Mouse (Mus musculus) forebrain, embryonic 16.5 days (tissue): Measurements from ENCODE around the gene Riiad1. TPM values are rescaled to one million over a fixed set of nuclear protein-coding genes. Genes with fewer than 3 reads are reported as not detected.

Source experiments
- ATAC-seq: fragments of 200-750 bp; cut with Nextera tagmentation; 2 replicates; pipeline ENCODE4 v1.8.0; 2017; ENCODE audit warnings: mild to moderate bottlenecking, moderate library complexity
- H3K27ac ChIP-seq: fragments of 300-500 bp; sonication (generic); 2 replicates; pipeline ENCODE4 v1.5.1; 2014; ENCODE audit warnings: low read length, control low read depth
- H3K27me3 ChIP-seq: fragments of 300-500 bp; sonication (generic); replicated peaks from 2 replicates; pipeline ENCODE4 v1.6.1; 2014; ENCODE audit warnings: low read length; ENCODE audit not compliant: control insufficient read depth, insufficient read depth
- H3K36me3 ChIP-seq: fragments of 300-500 bp; sonication (generic); 2 replicates; pipeline ENCODE4 v1.6.1; 2014; ENCODE audit not compliant: control insufficient read depth, insufficient read depth
- H3K4me1 ChIP-seq: fragments of 300-500 bp; sonication (generic); replicated peaks from 2 replicates; pipeline ENCODE4 v1.6.1; 2014; ENCODE audit warnings: low read length; ENCODE audit not compliant: control insufficient read depth, insufficient read depth
- H3K4me2 ChIP-seq: fragments of 300-500 bp; sonication (generic); 2 replicates; pipeline ENCODE4 v1.6.1; 2014; ENCODE audit warnings: mild to moderate bottlenecking, low read length, control low read depth
- H3K4me3 ChIP-seq: fragments of 300-500 bp; sonication (generic); replicated peaks from 2 replicates; pipeline ENCODE4 v1.5.1; 2014; ENCODE audit warnings: mild to moderate bottlenecking, low read length, control low read depth
- H3K9ac ChIP-seq: fragments of 300-500 bp; sonication (generic); replicated peaks from 2 replicates; pipeline ENCODE4 v1.6.1; 2014; ENCODE audit warnings: low read depth, low read length, control low read depth
- H3K9me3 ChIP-seq: fragments of 300-500 bp; sonication (generic); 2 replicates; pipeline ENCODE4 v1.6.1; 2016; ENCODE audit warnings: low read length; ENCODE audit not compliant: control insufficient read depth
- WGBS: fragments of 180-500 bp; shearing (Covaris S2); extraction: QIAGEN DNeasy Blood & Tissue Kit; methylation state at CpG from one replicate; pipeline ENCODE4 v1.1.7; 2014; 5-methylcytosine and 5-hydroxymethylcytosine counted together
- polyA plus RNA-seq: library from polyadenylated mRNA; unstranded; fragments of >200 nt; fragmentation: Nextera tagmentation; extraction: Ambion mirVana; gene quantifications from 2 replicates; pipeline ENCODE4 v1.2.1, GENCODE M21; 2015

Gene Riiad1
- polyA plus RNA-seq, 1 experiment from 2014 or later, result 11.7 TPM

DNA sequence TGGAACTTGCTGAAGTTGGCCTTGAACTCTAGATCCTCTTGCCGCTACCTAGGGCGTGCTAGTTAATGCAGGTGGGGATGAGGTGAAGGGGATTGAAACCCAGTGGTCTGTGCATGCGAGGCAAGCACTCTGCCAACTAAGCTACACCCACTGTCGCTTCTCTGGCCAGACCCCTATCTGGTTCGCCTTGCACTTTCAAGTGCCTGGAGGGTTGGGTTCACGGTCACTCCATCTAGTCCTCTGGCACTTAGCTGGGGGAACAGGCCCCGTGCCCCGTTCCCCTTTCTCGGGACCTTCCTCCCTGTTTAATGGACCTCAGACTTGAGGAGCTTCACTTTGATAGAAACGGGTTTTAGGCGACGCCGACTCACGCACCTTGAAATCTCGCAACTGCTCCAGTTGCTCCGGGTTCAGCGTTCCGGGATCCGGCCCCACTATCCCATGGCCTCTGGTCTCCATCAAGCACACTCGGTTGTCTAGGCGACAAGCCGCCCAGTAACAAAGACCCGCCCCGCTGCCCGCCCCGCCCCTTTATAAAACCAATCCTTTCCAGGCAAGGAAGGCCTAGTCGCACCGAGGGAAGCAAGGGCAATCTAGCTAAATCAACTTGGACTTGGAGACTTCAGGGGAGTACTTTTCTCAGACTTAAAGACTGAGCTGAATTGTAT is 7.6 kb downstream of the Riiad1 start:
- ATAC-seq, result peak; percentile 50
- H3K27ac ChIP-seq, result peak overlapping the region; percentile 62
- H3K9me3 ChIP-seq, result no peaks in the 10 kb centered on the region
- peak overlapping the region; percentile 33 for H3K4me3 ChIP-seq
- peak overlapping the region; percentile 54 for H3K4me2 ChIP-seq
- H3K36me3 ChIP-seq, result no peaks in the 10 kb centered on the region
- WGBS, result 12% methylated on average over 28 of the region's 28 CpGs
- H3K27me3 ChIP-seq, result no peaks in the 10 kb centered on the region
- peak overlapping the region; percentile 29; the same call in 1 of the 2 replicates for H3K9ac ChIP-seq
- peaks cover 28% of the 10 kb centered on the region for H3K4me1 ChIP-seq

DNA sequence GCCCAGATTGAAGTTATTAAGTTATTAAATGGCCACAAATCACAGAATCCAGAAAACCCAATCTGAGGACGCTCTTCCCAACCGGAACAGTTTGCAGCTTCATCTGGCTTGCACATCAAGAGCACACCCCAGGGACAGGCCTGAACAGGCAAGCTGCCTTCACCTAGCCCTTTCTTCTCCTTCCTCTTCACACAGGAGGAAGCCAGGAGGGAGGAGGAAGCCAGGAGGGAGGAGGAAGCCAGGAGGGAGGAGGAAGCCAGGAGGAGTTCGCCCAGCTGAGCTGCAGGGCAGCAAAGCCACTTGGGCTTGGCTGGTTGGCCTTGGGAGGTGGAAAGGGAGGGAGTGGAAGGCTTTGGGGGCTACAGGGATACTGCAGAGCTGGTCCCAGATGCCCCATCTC is 11.2 kb downstream of the Riiad1 start:
- H3K27me3 ChIP-seq, result no peaks in the 10 kb centered on the region
- H3K4me1 ChIP-seq, result peaks cover 41% of the 10 kb centered on the region
- H3K9ac ChIP-seq, result no peak overlapping the region
- ATAC-seq, result no peak
- H3K4me3 ChIP-seq, result no peak overlapping the region
- H3K9me3 ChIP-seq, result no peaks in the 10 kb centered on the region
- H3K36me3 ChIP-seq, result no peaks in the 10 kb centered on the region
- H3K4me2 ChIP-seq, result no peak overlapping the region
- no peak overlapping the region for H3K27ac ChIP-seq
- 57% methylated on average over 3 of the region's 3 CpGs for WGBS

GRCm38 (mm10) chr3:94465632-94466430 is 14.3 kb downstream of the Riiad1 start:
- no peak overlapping the region for H3K4me2 ChIP-seq
- no peaks in the 10 kb centered on the region for H3K36me3 ChIP-seq
- peak; percentile 86 for ATAC-seq
- no peak overlapping the region for H3K4me3 ChIP-seq
- no peaks in the 10 kb centered on the region for H3K9me3 ChIP-seq
- 21% methylated on average over 13 of the region's 13 CpGs for WGBS
- peak overlapping the region; percentile 95 for H3K27ac ChIP-seq
- peak overlapping the region; percentile 33 for H3K9ac ChIP-seq
- H3K4me1 ChIP-seq, result peaks cover 28% of the 10 kb centered on the region
- H3K27me3 ChIP-seq, result no peaks in the 10 kb centered on the region

DNA sequence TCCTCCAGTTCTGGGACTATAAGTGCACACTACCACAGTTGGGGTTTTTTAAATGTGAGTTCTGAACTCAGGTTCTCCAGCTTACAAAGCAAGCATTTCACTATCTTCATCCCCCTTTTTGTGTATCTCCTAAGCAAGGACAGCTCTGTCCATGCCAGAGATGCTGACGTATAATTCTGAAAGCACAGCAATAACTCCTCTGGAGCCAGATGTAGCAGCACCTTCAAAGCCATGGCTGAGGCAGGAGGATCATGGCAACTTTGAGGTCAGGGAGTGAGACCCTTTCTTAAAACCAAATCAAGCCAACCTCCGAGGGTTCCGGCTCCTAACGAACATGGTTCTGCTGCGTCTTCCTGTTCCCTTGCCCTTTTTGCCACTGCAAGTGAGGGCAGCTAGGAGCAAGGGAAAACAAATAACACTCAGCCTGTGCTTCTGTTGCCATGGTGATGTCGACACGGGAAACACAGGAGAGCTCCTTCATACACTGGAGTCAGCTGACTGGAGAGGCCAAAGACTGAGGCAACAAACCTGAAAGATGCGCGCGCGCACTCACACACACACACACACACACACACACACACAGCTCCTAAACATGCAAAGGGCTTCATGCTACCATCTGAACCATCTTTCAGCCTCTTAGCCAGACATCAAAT is 16.1 kb downstream of the Riiad1 start:
- Histone ChIP-seq H3K27me3 (no peaks in the 10 kb centered on the region), H3K4me2 (no peak overlapping the region), H3K9ac (0 out of 2 replicates have a peak overlapping the region, but pooled peaks have one; percentile 23), H3K27ac (peak overlapping the region; percentile 95), H3K4me1 (peaks cover 28% of the 10 kb centered on the region), H3K36me3 (no peaks in the 10 kb centered on the region), H3K4me3 (no peak overlapping the region), H3K9me3 (no peaks in the 10 kb centered on the region)
- 20% methylated on average over 11 of the region's 11 CpGs for WGBS
- peak; percentile 70 for ATAC-seq

DNA sequence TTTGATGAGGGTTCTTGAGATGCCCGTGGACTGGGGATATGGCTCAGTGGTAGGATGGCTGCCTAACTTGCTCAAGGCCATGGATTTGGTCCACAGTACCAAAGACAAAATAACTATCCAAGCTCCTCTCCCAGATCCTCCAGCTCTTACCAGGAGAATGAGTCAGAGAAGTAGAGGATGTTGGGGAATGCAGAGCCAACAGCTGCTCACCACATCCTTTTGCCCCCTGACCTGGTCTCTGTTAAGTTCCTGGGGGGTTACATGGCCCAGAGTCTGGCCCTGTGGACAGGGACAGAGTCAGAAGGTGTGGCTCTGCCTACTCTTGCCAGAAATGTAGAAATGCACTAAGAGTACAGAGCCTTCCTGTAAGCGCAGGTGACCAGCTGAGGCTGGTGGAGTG is 20.3 kb downstream of the Riiad1 start:
- Histone ChIP-seq H3K4me2 (no peak overlapping the region), H3K4me1 (peaks cover 18% of the 10 kb centered on the region), H3K36me3 (no peaks in the 10 kb centered on the region), H3K27ac (no peak overlapping the region), H3K4me3 (no peak overlapping the region), H3K9ac (no peak overlapping the region), H3K27me3 (no peaks in the 10 kb centered on the region), H3K9me3 (no peaks in the 10 kb centered on the region)
- no peak for ATAC-seq
- WGBS, result 95% methylated on average over 2 of the region's 2 CpGs

GRCm38 (mm10) chr3:94457055-94457454 is 23.1 kb downstream of the Riiad1 start:
- Histone ChIP-seq H3K4me1 (peaks cover 4% of the 10 kb centered on the region; the same call in 1 of the 2 replicates), H3K9me3 (no peaks in the 10 kb centered on the region), H3K9ac (no peak overlapping the region), H3K36me3 (no peaks in the 10 kb centered on the region), H3K4me3 (no peak overlapping the region), H3K4me2 (no peak overlapping the region), H3K27me3 (no peaks in the 10 kb centered on the region), H3K27ac (peak overlapping the region; percentile 35; the same call in 1 of the 2 replicates)
- WGBS, result 82% methylated on average over 3 of the region's 3 CpGs
- ATAC-seq, result no peak

DNA sequence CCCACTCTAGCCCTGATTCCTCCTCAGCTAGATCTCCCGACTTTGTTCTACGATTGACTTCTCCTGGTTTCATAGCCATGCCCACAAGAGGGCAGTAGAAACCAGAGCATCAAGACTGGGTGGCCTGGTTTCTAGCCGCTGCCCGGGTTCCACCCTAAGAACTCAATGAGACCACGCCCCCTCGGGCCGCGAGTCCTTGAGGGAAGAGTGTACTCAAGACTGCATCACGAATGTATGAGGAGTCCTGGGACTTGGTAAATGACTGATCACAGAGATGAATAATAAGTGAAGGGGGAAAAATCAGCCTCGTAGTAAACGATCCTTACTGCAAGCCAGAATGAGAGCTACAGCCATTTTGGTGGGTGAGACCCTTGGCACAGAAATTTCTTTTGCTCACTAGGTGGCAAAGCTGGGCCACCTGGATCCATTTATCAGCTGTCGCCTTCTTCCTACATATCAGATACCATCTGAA is 23.6 kb downstream of the Riiad1 start:
- Histone ChIP-seq H3K9me3 (no peaks in the 10 kb centered on the region), H3K4me3 (peak overlapping the region; percentile 47), H3K27me3 (no peaks in the 10 kb centered on the region), H3K4me2 (peak overlapping the region; percentile 54), H3K4me1 (peaks cover 4% of the 10 kb centered on the region; the same call in 1 of the 2 replicates), H3K36me3 (no peaks in the 10 kb centered on the region), H3K9ac (peak overlapping the region; percentile 49; the same call in 1 of the 2 replicates), H3K27ac (peak overlapping the region; percentile 30; the same call in 1 of the 2 replicates)
- peak; percentile 92 for ATAC-seq
- WGBS, result under 1% methylated on average over 12 of the region's 12 CpGs

- peaks cover 30% of the 10 kb centered on the region for H3K36me3 ChIP-seq
Measured at GRCm38 (mm10) chr3:94449377-94449776, 30.8 kb downstream of the Riiad1 start.

GRCm38 (mm10) chr3:94443597-94443964 is 36.6 kb downstream of the Riiad1 start, which contains the start of gene Oaz3:
Oaz3 (minus strand) TSS chr3:94443915.
- Histone ChIP-seq H3K4me2 (peak within 1 kb of the TSS; percentile 95), H3K27ac (peak within 1 kb of the TSS; percentile 37), H3K4me1 (peaks cover 5% of the 10 kb centered on the region), H3K9me3 (no peaks in the 10 kb centered on the region), H3K27me3 (no peaks in the 10 kb centered on the region; the same call in 1 of the 2 replicates), H3K36me3 (peaks cover 27% of the 10 kb centered on the region), H3K9ac (peak within 1 kb of the TSS; percentile 95), H3K4me3 (peak within 1 kb of the TSS; percentile 94)
- WGBS, result 0% methylated on average over 24 of the region's 24 CpGs
- peak; percentile 47 for ATAC-seq

More at GRCm38 (mm10) chr3:94449377-94449776, 30.8 kb downstream of the Riiad1 start:
- no peak overlapping the region for H3K4me2 ChIP-seq
- H3K9me3 ChIP-seq, result no peaks in the 10 kb centered on the region
- peaks cover 1% of the 10 kb centered on the region for H3K4me1 ChIP-seq
- H3K27me3 ChIP-seq, result no peaks in the 10 kb centered on the region
- no peak overlapping the region for H3K4me3 ChIP-seq
- no peak overlapping the region for H3K9ac ChIP-seq
- H3K27ac ChIP-seq, result no peak overlapping the region
- ATAC-seq, result no peak
- 92% methylated on average over 2 of the region's 2 CpGs for WGBS
